Mouse (Mus musculus) cerebellum, postnatal 25 days (tissue): ENCODE results near the gene Dst.

Source experiments
- DNase-seq, 2 experiments: peaks; one replicate each; pipeline ENCODE4 v3.0.0; 2021; ENCODE audit warnings: mixed read lengths in 2 of 2

Gene Dst

DNA sequence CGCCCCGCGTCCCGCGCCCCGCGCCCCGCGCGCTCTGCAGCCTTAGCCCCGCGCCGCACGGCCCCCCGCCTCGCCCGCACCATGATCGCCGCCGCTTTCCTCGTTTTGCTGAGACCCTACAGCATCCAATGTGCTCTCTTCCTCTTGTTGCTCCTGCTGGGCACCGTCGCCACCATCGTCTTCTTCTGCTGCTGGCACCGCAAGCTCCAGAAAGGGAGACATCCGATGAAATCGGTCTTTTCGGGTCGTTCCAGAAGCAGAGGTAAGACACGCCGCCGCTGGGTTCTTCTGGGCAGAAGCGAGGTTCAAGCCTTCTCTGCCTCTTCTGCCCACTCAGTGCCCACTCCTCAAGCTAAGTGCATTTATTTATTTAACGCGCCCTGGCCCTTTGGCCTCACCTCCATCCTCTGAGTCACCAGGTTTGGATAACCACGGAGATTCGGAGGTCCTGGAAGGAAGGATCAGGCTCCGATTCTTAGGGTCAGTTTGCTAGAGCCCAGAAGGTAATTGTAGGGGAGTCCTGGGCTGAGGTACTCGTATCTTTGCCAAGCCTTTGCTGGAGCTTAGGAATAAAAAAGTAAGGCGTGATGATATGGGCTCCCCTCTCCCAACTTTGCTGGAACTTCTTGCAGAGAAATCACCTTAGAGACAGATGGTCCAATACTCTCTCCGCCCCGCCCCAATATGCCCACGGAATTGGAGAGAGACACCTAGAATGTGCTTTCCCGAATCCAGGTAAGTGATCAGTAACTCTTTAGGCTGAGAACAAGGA, at the start of gene Dst:
Gene Dst, plus strand, starts transcription at position 35 of the 772 bp plus-strand sequence.
- peak in 1 of 2 experiments; percentile 47 for DNase-seq

- peak; percentile 48 to 67 for DNase-seq
Observed at GRCm38 (mm10) chr1:33869031-33869430, 39.0 kb upstream of the Dst start.

DNA sequence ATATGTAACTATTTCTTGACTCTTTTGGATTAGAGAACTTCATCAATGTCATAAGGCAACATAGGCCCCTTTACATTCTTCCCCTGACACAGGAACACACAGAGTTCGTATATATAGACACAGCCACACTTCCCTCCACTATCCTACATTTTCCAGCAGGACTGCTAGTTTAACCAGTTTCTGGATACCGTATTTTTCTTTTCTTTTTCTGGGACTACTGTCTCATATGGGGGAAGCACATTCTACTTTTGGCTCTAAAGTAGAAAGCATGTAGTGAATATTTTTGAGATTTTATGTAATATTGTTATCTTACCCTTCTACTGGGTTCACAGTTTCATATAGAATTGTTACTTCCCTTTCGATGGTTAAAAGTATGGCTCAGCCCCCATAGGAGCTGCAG, 38.6 kb upstream of the Dst start:
- no peak for DNase-seq

DNA sequence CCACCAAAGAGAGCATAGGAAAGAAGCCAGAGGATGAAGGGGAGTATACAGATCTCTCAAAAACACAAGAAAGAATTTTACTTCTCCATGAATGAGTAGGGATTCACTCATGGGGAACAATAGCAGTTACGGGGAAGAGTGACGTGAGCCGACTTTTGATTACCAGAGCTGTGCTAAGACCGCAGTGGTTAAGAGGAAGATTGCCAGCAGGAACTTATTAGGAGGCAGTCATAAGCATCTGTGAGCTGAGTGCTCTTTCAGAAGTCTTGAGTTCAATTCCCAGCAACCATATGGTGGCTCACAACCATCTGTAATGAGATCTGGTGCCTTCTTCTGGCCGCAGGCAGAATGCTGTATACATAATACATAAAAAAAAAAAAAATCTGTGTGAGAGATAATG, 34.5 kb upstream of the Dst start:
- no peak for DNase-seq

- DNase-seq, result peak in 1 of 2 experiments; percentile 49
Observed at GRCm38 (mm10) chr1:33875691-33876090, 32.3 kb upstream of the Dst start.

DNA sequence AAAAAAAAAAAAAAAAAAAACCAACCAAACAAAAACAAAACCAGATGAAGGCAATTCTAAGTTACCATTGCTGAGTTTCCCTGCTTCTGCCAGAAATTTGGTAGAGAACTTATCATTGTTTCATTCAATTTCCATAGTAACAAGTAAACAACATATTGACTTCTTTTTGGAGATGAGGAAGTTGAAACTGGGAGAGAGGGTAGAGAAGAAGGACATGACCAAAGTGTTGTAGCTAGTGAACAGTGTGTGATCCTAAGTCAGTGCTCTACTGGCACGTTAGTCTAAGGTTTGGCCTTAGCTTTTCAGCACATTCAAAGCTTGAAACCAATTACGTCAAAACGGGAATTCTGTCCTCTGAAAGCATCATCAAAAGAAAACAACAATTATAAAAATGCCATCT, 31.6 kb upstream of the Dst start:
- DNase-seq, result no peak

- no peak for DNase-seq
Observed at GRCm38 (mm10) chr1:33878170-33878569, 29.9 kb upstream of the Dst start.

DNA sequence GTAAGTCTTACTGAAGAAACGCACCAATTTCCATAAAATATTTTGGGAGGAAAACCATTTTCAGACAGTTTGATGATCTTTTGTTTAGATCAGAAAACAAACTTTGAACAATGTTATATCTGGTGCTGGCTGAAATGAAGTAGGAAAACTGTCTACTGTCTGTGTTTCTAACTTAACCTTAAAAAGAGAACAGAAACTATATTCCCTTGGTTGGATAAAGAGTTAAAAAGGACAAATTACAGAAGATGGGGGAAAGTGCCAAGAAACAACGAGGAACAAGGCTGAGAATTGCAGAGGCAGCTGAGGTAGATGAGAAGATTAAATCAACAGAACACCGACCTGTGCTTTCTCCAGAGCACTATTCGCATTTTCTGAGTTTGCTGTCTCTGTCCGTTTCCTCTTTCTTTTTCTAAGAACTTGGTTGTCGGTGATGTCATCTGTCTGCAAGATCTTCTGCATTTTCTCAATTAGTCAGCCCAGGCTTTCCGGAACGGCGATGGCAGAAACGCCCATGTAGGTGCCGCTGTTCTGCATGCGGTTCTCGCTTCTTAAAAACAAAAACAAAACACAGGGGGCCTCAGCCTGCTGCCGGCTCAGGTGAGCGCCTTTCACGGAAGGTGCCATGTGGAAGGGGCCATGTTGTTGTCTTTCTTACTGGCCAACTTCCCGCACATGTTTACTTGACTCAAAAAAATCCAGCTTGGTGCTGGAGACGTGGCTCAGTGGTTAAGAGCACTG, 24.8 kb upstream of the Dst start:
- peak in 1 of 2 experiments; percentile 27 for DNase-seq

GRCm38 (mm10) chr1:33892784-33893183, 15.2 kb upstream of the Dst start:
- peak; percentile 49 to 74 for DNase-seq

GRCm38 (mm10) chr1:33896116-33896515, 11.9 kb upstream of the Dst start:
- no peak for DNase-seq

- DNase-seq, result peak; percentile 50 to 55
Observed at GRCm38 (mm10) chr1:33896666-33897065, 11.4 kb upstream of the Dst start.

- DNase-seq, result peak; percentile 58 to 59
Observed at GRCm38 (mm10) chr1:33897426-33897825, 10.6 kb upstream of the Dst start.

DNA sequence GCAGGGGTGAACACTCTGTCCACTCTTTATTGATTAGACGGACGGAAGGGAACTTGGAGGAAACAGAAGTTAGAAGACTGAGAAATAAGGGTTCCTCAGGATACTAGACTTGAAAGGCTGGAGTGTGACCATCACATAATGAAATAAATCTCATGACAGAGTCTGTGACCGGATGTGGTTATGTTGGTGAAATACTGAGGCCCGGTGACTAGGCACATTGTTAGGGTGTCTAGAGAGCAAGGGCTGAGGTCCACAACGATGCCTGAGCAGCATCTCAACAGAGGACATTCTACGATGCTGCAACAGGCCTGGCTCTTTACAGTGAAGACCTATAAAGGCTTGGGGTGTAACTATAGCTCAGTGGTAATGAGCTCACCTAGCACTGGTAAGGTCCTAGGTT, 9.7 kb upstream of the Dst start:
- no peak for DNase-seq

DNA sequence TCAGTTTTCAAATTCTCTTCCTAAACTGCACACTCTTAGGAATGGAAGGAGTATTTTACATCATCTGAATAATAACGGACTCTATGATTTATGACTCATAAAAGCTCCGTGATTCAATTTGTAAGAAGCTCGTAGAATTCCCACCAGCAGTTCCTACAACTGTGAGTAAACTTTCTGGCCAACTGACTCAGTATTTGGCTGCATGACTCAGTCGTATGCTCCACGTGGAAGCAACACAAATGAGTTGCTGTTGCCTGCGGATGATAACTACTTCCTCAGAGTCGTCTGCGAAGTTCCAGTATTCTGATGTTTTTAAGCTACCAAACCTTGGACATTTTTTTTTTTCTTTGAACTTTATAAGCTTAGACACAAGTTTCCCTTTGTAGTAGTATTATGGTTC, 7.8 kb upstream of the Dst start:
- no peak for DNase-seq

- no peak for DNase-seq
Observed at GRCm38 (mm10) chr1:33903587-33903986, 4.4 kb upstream of the Dst start.

DNA sequence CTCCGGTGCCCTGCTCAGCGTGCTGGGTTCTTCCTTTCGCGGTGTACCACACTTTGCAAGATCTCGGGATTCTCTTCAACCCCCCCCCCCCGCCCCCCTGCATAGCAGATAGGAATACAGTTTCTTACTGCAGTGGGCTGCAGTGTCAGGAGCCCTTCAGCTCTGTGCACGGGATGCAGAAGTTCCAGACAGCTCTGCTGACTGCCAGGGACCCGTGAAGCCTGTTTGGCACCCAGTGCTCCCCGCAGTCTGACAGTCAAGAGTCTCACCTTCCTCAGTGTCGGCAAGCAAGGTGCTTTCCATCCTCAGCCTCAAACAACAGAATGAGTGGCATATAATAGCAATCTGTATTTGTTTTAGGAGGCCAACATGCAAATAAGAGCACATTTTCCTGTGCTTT, 1.8 kb upstream of the Dst start:
- DNase-seq, result peak; percentile 55 to 63

GRCm38 (mm10) chr1:33906927-33907326, 1.1 kb upstream of the Dst start:
- peak; percentile 79 to 85 for DNase-seq

GRCm38 (mm10) chr1:33907421-33908190, 419 bp upstream of the Dst start, which contains the start of gene Bend6:
TSS of gene Bend6 (minus strand) at chr1:33907816.
- DNase-seq, result peak; percentile 92 to 93

GRCm38 (mm10) chr1:33911589-33911988, 3.6 kb downstream of the Dst start:
- no peak for DNase-seq

DNA sequence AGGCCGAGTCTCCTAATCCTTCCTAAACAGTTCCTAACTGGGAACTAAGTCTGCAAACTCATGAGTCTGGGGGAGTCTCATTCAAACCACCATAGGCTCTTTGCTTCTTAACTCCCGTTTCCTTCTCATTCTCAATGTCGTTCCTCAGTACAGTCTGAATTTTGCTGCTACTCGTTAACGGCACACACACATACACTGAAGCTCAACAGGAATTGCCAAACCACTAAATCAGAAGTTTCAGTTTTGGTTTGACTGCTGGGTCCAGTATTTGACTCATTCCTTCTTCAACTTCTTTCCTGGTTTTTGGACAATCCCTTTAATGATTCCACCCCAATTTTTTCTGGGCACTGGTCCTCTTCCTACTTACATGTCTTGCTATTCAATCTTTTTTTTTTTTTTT, 8.5 kb downstream of the Dst start:
- DNase-seq, result no peak

GRCm38 (mm10) chr1:33922975-33923374, 14.9 kb downstream of the Dst start:
- no peak for DNase-seq

DNA sequence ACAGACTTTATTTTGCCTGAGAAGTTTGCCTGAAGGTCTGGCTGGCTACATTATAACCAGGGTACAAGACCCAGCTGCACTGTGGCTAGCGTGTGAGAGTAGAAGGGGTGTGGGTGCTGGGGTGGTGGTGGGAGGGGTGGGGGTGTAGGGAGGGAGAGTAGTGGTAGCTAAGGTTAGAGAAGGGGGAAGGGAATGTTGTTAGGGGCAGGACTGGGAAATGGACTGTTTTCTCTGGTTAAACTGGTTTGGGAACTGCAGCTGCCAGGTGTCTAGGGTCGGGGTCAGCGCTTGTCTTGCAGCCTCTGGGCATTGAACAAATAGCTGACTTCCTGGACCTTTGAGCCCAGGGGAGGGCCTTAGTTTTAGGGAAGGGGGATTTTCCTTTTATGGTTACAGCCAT, 17.3 kb downstream of the Dst start:
- no peak for DNase-seq

DNA sequence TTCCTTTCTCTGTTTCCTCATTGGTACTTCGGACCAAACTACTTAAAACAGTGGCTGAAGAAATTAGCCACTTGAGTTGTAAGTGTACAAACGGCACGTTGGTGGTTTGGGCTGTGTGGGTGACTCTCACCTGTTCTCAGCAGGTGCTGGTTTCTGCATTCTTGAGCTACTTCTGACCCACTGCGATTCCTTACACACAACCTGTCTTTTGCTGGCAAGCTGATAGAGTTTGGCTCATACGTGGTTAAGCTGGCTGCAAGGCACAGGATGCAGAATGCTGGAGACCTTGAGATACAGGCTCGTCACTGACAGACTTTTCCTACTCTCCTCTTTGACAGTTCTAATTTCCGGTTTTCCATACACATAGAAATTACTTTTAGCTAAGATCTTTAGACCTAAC, 19.4 kb downstream of the Dst start:
- peak; percentile 38 to 52 for DNase-seq
